Mouse (Mus musculus): ENCODE measurements around the gene Fen1. TPM values are rescaled to one million over a fixed set of nuclear protein-coding genes. Genes with fewer than 3 reads are reported as not detected.

Gene Fen1
- total RNA-seq, 2 experiments from 2014 or later = 10.4 to 12.5 TPM

- DNase-seq (ENCODE audit: low spot score in 2 of 2) = peak; percentile 56 to 69
Observed at GRCm38 (mm10) chr19:10219108-10219507, 15.1 kb upstream of the Fen1 start.

- no peak for DNase-seq (ENCODE audit: low spot score in 2 of 2)
Observed at GRCm38 (mm10) chr19:10216101-10216500, 12.1 kb upstream of the Fen1 start.

- no peak for DNase-seq (ENCODE audit: low spot score in 2 of 2)
Observed at GRCm38 (mm10) chr19:10213796-10214471, 10.0 kb upstream of the Fen1 start.

- DNase-seq (ENCODE audit: low spot score in 2 of 2) = no peak
Observed at GRCm38 (mm10) chr19:10210885-10211284, 6.9 kb upstream of the Fen1 start.

- no peak for DNase-seq (ENCODE audit: low spot score in 2 of 2)
Observed at GRCm38 (mm10) chr19:10208851-10209250, 4.9 kb upstream of the Fen1 start.

GRCm38 (mm10) chr19:10205051-10205450 lies 1.1 kb upstream of the Fen1 start:
- DNase-seq (ENCODE audit: low spot score in 2 of 2) = no peak

GRCm38 (mm10) chr19:10204616-10205001 lies 640 bp upstream of the Fen1 start:
- no peak for DNase-seq (ENCODE audit: low spot score in 2 of 2)

GRCm38 (mm10) chr19:10203146-10203847 lies 672 bp downstream of the Fen1 start:
- no peak for DNase-seq (ENCODE audit: low spot score in 2 of 2)

- peak; percentile 89 for DNase-seq (ENCODE audit: low spot score in 2 of 2)
Observed at GRCm38 (mm10) chr19:10198723-10199122, 5.2 kb downstream of the Fen1 start.

- no peak for DNase-seq (ENCODE audit: low spot score in 2 of 2)
Observed at GRCm38 (mm10) chr19:10198286-10198685, 5.7 kb downstream of the Fen1 start.

- no peak for DNase-seq (ENCODE audit: low spot score in 2 of 2)
Observed at GRCm38 (mm10) chr19:10197130-10197529, 6.8 kb downstream of the Fen1 start.

GRCm38 (mm10) chr19:10195252-10195651 lies 8.7 kb downstream of the Fen1 start:
- no peak for DNase-seq (ENCODE audit: low spot score in 2 of 2)

GRCm38 (mm10) chr19:10194337-10194736 lies 9.6 kb downstream of the Fen1 start:
- peak; percentile 57 to 61 for DNase-seq (ENCODE audit: low spot score in 2 of 2)

GRCm38 (mm10) chr19:10191326-10191725 lies 12.6 kb downstream of the Fen1 start:
- no peak for DNase-seq (ENCODE audit: low spot score in 2 of 2)

- DNase-seq (ENCODE audit: low spot score in 2 of 2) = peak; percentile 88 to 89
Observed at GRCm38 (mm10) chr19:10190796-10191195, 13.2 kb downstream of the Fen1 start.

GRCm38 (mm10) chr19:10189940-10190339 lies 14.0 kb downstream of the Fen1 start:
- DNase-seq (ENCODE audit: low spot score in 2 of 2) = no peak

- DNase-seq (ENCODE audit: low spot score in 2 of 2) = no peak
Observed at GRCm38 (mm10) chr19:10189022-10189421, 14.9 kb downstream of the Fen1 start.

- DNase-seq (ENCODE audit: low spot score in 2 of 2) = peak; percentile 86
Observed at GRCm38 (mm10) chr19:10188281-10188811, 15.6 kb downstream of the Fen1 start.

- DNase-seq (ENCODE audit: low spot score in 2 of 2) = no peak
Observed at GRCm38 (mm10) chr19:10186569-10186968, 17.4 kb downstream of the Fen1 start.

GRCm38 (mm10) chr19:10185876-10186275 lies 18.1 kb downstream of the Fen1 start:
- DNase-seq (ENCODE audit: low spot score in 2 of 2) = no peak

GRCm38 (mm10) chr19:10184096-10184495 lies 19.9 kb downstream of the Fen1 start:
- peak; percentile 51 to 66 for DNase-seq (ENCODE audit: low spot score in 2 of 2)

GRCm38 (mm10) chr19:10183299-10183983 lies 20.5 kb downstream of the Fen1 start:
- peak; percentile 72 to 78 for DNase-seq (ENCODE audit: low spot score in 2 of 2)
